Mouse (Mus musculus) limb, embryonic 10.5 days (tissue): ENCODE measurements around the gene Trpm7. TPM values are rescaled to one million over a fixed set of nuclear protein-coding genes. Genes with fewer than 3 reads are reported as not detected.
A peak's percentile ranks its signal among the peaks of the same experiment; 100 is the strongest.
"Not testable (repeated sequence)": the region's sequence is repeated elsewhere in the genome, so short reads cannot be mapped to it uniquely, and the experiment has no call there.

Source experiments
- DNase-seq: peaks from one replicate; pipeline ENCODE4 v3.0.0-alpha.2; 2017; ENCODE audit warnings: low spot score
- H3K27ac ChIP-seq: fragments of 300-500 bp; sonication (generic); 2 replicates; pipeline ENCODE4 v1.5.1; 2016; ENCODE audit warnings: mild to moderate bottlenecking
- H3K27me3 ChIP-seq: fragments of 300-500 bp; sonication (generic); 2 replicates; pipeline ENCODE4 v1.6.1; 2016; ENCODE audit warnings: low read depth, mild to moderate bottlenecking; ENCODE audit not compliant: poor library complexity, severe bottlenecking
- H3K36me3 ChIP-seq: fragments of 300-500 bp; sonication (generic); 2 replicates; pipeline ENCODE4 v1.6.1; 2016; ENCODE audit warnings: mild to moderate bottlenecking, moderate library complexity
- H3K4me1 ChIP-seq: fragments of 300-500 bp; sonication (generic); 2 replicates; pipeline ENCODE4 v1.6.1; 2016
- H3K4me3 ChIP-seq: fragments of 300-500 bp; sonication (generic); 2 replicates; pipeline ENCODE4 v1.5.1; 2016; ENCODE audit warnings: mild to moderate bottlenecking, moderate library complexity
- H3K9me3 ChIP-seq: fragments of 300-500 bp; sonication (generic); replicated peaks from 2 replicates; pipeline ENCODE4 v1.6.1; 2016; ENCODE audit warnings: mild to moderate bottlenecking
- WGBS: fragments of 180-500 bp; shearing (Covaris S2); methylation state at CpG from one replicate; pipeline ENCODE4 v1.1.7; 2016; 5-methylcytosine and 5-hydroxymethylcytosine counted together
- polyA plus RNA-seq: library from polyadenylated mRNA; unstranded; fragments of >200 nt; fragmentation: Nextera tagmentation; extraction: Ambion mirVana; gene quantifications from 2 replicates; pipeline ENCODE4 v1.2.1, GENCODE M21; 2016

Trpm7 gene
- polyA plus RNA-seq: 51.3 and 63.8 TPM in 2 replicates

DNA sequence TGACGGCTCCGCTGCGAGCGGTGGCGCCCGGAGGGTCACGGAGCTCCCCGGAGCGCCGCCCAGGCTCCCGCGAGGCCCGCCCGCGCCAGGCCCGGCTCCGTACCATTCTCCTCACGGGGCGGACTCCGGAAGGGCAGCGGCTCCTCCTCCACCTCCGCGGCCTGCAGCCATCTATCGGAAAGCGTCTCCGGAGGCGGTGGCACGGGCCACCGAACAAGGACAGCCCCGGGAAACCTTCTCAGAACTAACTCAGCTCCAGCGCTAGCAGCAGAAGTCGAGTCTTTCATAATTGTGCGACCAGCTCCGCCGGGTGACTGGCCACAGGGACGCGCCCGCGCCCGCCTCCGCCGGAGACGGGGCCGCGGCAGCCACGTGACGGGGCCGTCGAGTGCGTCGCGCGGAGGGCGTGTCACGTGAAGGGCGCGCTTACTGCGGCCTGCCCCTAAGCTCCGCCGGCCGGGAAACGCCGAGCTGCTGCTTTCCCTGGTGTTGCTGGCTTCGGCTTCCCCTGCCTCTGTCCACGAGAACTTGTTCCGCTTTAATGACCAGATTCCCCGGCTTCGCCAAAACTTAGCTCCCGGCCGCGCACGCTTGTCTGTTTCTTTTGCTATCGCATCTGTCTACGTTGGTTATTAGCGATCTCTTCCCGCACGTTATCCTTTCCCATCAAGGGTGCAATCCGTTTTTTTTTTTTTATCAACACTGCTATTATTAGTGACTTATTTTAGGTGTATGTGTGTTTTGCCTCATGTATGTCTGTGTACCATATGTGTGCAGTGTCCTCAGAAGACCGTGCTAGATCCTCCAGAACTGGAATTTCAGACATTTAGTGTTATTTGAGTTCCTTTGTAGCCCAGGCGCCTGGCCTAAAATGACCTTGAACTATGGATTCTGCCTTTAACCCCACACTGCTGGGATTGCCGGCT is at the start of gene Trpm7:
Trpm7 (minus strand) TSS at position 360 of the 926 bp plus-strand sequence.
- under 1% methylated on average over 75 of the region's 81 CpGs for WGBS
- no peaks in the 10 kb centered on the region for H3K36me3 ChIP-seq
- 0 out of 2 replicates have a peak, but pooled peaks cover 9% of the 10 kb centered on the region for H3K4me1 ChIP-seq

GRCm38 (mm10) chr2:126920358-126921060 is 44.5 kb upstream of the Trpm7 start:
- Histone ChIP-seq H3K9me3 (no peaks in the 10 kb centered on the region), H3K27me3 (no peaks in the 10 kb centered on the region), H3K27ac (no peak overlapping the region), H3K4me3 (no peak overlapping the region), H3K36me3 (peaks cover 63% of the 10 kb centered on the region), H3K4me1 (no peaks in the 10 kb centered on the region)
- WGBS: 93% methylated on average over 12 of the region's 12 CpGs
- no peak for DNase-seq

More for the DNA sequence above, at the start of gene Trpm7:
- no peaks in the 10 kb centered on the region for H3K27me3 ChIP-seq
- DNase-seq: peak; percentile 94
- H3K9me3 ChIP-seq: no peaks in the 10 kb centered on the region
- H3K4me3 ChIP-seq: peak within 1 kb of the TSS; percentile 83
- peak within 1 kb of the TSS; percentile 94 for H3K27ac ChIP-seq

DNA sequence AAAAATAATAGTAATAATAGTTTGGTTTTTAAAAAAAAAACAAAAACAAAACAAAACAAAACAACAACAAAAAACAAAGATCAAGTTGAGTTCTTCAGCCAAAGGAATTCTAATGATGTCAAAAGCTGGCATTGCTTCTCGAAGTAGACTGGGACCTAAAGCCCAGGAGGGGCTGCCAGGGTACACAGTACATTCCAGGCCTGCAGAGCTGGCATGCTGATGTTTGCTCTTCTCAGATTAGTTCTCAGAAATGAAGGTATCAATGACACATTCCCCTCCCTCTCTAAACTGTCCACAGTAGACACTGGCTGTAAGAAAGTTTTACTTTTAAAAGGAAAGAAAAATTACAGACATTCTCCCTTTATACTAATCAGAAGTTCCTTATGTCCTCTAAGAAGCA is 40.2 kb upstream of the Trpm7 start:
- no peak for DNase-seq
- no peak overlapping the region for H3K4me3 ChIP-seq
- WGBS: 82% methylated on average over 1 of the region's 1 CpGs
- no peak overlapping the region for H3K27ac ChIP-seq
- peaks cover 39% of the 10 kb centered on the region for H3K36me3 ChIP-seq
- H3K9me3 ChIP-seq: no peaks in the 10 kb centered on the region
- H3K4me1 ChIP-seq: no peaks in the 10 kb centered on the region
- H3K27me3 ChIP-seq: no peaks in the 10 kb centered on the region

GRCm38 (mm10) chr2:126914096-126914495 is 38.1 kb upstream of the Trpm7 start:
- Histone ChIP-seq H3K36me3 (peaks cover 22% of the 10 kb centered on the region), H3K9me3 (no peaks in the 10 kb centered on the region), H3K27me3 (no peaks in the 10 kb centered on the region), H3K4me3 (no peak overlapping the region), H3K4me1 (no peaks in the 10 kb centered on the region), H3K27ac (no peak overlapping the region)
- no peak for DNase-seq
- WGBS: 71% methylated on average over 4 of the region's 4 CpGs

GRCm38 (mm10) chr2:126904162-126904561 is 28.1 kb upstream of the Trpm7 start:
- Histone ChIP-seq H3K36me3 (peaks cover 26% of the 10 kb centered on the region), H3K27me3 (no peaks in the 10 kb centered on the region), H3K9me3 (no peaks in the 10 kb centered on the region), H3K4me3 (no peak overlapping the region), H3K27ac (no peak overlapping the region), H3K4me1 (no peaks in the 10 kb centered on the region)
- no peak for DNase-seq
- WGBS: 81% methylated on average over 3 of the region's 3 CpGs

DNA sequence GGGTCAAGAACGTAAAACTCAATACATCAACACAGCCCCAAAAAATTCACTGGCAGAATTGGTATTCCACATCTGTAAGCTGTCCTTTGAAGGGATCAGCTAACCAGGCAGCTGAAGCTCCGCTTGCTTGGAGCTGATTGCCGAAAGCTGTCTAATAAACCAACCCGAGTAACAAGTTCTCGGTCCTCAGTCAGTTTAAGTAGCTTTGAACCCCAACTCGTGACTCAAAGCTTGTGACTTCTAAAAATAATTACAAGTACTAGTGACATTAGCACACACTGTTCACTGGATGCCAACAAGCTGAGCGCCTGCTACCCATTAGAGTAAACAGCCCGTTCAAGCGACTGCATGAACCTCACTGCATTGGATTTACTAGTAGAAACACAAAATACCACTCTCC is 21.5 kb upstream of the Trpm7 start:
- Histone ChIP-seq H3K36me3 (peaks cover 18% of the 10 kb centered on the region), H3K9me3 (no peaks in the 10 kb centered on the region), H3K27ac (no peak overlapping the region), H3K27me3 (no peaks in the 10 kb centered on the region), H3K4me1 (no peaks in the 10 kb centered on the region), H3K4me3 (no peak overlapping the region)
- DNase-seq: no peak
- WGBS: 89% methylated on average over 9 of the region's 9 CpGs

- peaks cover 13% of the 10 kb centered on the region for H3K36me3 ChIP-seq
Observed at GRCm38 (mm10) chr2:126896941-126897340, 20.9 kb upstream of the Trpm7 start.

GRCm38 (mm10) chr2:126894245-126894644 is 18.2 kb upstream of the Trpm7 start:
- Histone ChIP-seq H3K4me3 (no peak overlapping the region), H3K36me3 (peaks cover 3% of the 10 kb centered on the region), H3K27ac (no peak overlapping the region), H3K27me3 (no peaks in the 10 kb centered on the region), H3K9me3 (no peaks in the 10 kb centered on the region), H3K4me1 (no peaks in the 10 kb centered on the region)
- 93% methylated on average over 3 of the region's 3 CpGs for WGBS
- DNase-seq: no peak

More at GRCm38 (mm10) chr2:126896941-126897340, 20.9 kb upstream of the Trpm7 start:
- WGBS: 86% methylated on average over 6 of the region's 6 CpGs
- DNase-seq: no peak
- H3K4me1 ChIP-seq: no peaks in the 10 kb centered on the region
- H3K4me3 ChIP-seq: no peak overlapping the region
- no peaks in the 10 kb centered on the region for H3K9me3 ChIP-seq
- H3K27me3 ChIP-seq: no peaks in the 10 kb centered on the region
- H3K27ac ChIP-seq: no peak overlapping the region

- Histone ChIP-seq H3K27me3 (no peaks in the 10 kb centered on the region), H3K4me1 (no peaks in the 10 kb centered on the region), H3K27ac (no peak overlapping the region), H3K36me3 (no peaks in the 10 kb centered on the region), H3K4me3 (no peak overlapping the region), H3K9me3 (no peaks in the 10 kb centered on the region)
- 92% methylated on average over 7 of the region's 7 CpGs for WGBS
- no peak for DNase-seq
Observed at GRCm38 (mm10) chr2:126892316-126892715, 16.3 kb upstream of the Trpm7 start.

DNA sequence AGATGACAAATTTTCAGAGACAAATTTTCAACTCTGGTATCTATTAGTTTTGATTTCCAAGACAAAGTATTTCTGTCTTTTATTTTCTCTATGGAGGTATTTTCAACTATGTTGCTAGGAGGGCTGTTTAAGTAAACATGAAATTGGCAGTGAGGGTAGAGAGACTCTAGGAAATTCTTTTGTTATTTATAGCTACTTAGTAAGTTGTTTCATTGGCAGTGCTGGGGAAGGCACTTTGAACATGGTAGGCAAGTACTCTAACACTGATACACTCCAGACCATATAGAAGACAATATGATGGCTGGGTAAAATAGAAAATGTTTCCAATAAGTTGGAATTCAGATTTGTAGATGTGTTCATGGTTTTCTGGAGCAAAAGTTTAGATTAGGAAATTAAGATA is 15.7 kb upstream of the Trpm7 start:
- Histone ChIP-seq H3K4me3 (no peak overlapping the region), H3K27ac (no peak overlapping the region), H3K4me1 (no peaks in the 10 kb centered on the region), H3K27me3 (no peaks in the 10 kb centered on the region), H3K9me3 (no peaks in the 10 kb centered on the region), H3K36me3 (no peaks in the 10 kb centered on the region)
- no peak for DNase-seq

GRCm38 (mm10) chr2:126887141-126887540 is 11.1 kb upstream of the Trpm7 start:
- Histone ChIP-seq H3K27me3 (no peaks in the 10 kb centered on the region), H3K27ac (no peak overlapping the region), H3K9me3 (no peaks in the 10 kb centered on the region), H3K4me3 (no peak overlapping the region), H3K36me3 (no peaks in the 10 kb centered on the region), H3K4me1 (no peaks in the 10 kb centered on the region)
- DNase-seq: no peak
- 65% methylated on average over 3 of the region's 3 CpGs for WGBS

- Histone ChIP-seq H3K4me3 (no peak overlapping the region), H3K27me3 (no peaks in the 10 kb centered on the region), H3K27ac (no peak overlapping the region), H3K9me3 (no peaks in the 10 kb centered on the region), H3K36me3 (no peaks in the 10 kb centered on the region), H3K4me1 (no peaks in the 10 kb centered on the region)
- no peak for DNase-seq
- 90% methylated on average over 2 of the region's 2 CpGs for WGBS
Observed at GRCm38 (mm10) chr2:126885871-126886270, 9.8 kb upstream of the Trpm7 start.

DNA sequence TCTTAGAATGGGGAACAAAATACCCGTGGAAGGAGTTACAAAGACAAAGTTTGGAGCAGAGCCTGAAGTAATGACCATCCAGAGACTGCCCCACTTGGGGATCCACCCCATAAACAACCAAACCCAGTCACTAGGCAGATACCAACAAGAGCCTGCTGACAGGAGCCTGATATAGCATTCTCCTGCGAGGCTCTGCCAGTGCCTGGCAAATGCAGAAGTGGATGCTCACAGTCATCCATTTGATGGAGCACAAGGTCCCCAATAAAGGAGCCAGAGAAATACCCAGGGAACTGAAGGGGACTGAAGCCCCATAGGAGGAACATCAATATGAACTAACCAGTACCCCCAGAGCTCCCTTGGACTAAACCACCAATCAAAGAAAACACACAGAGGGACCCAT is 6.7 kb upstream of the Trpm7 start:
- H3K27me3 ChIP-seq, H3K4me3 ChIP-seq: not testable (repeated sequence)

More for the DNA sequence above, 6.7 kb upstream of the Trpm7 start:
- H3K36me3 ChIP-seq, H3K9me3 ChIP-seq, H3K27ac ChIP-seq, DNase-seq, H3K4me1 ChIP-seq: not testable (repeated sequence)
- WGBS: 69% methylated on average over 2 of the region's 2 CpGs
